Mouse (Mus musculus): ENCODE results near the gene Vipr1.

GRCm38 (mm10) chr9:121718070-121718705 is 75.7 kb downstream of the Vipr1 start:
- no peak for TF ChIP-seq CTCF (IDR thresholded peaks at IDR 0.05; ENCODE audit: extremely low read depth, insufficient read depth, insufficient read length, insufficient replicate concordance)
- TF ChIP-seq POLR2A (IDR thresholded peaks at IDR 0.05; ENCODE audit: low read depth, low read length): no peak

Data from spleen, adult 2 months (tissue).